Mouse (Mus musculus) megakaryocyte, embryonic 14.5 days (primary cell): ENCODE data around the gene Amdhd1. TPM values are rescaled to one million over a fixed set of nuclear protein-coding genes. Genes with fewer than 3 reads are reported as not detected.

ENCODE experiments used
- H3K27me3 ChIP-seq: replicated peaks from 2 replicates; pipeline ENCODE3; 2012; ENCODE audit warnings: inconsistent platforms
- H3K36me3 ChIP-seq: replicated peaks from 2 replicates; pipeline ENCODE3; 2012; ENCODE audit warnings: low read length, inconsistent platforms, mixed read lengths
- H3K4me1 ChIP-seq: 2 replicates; pipeline ENCODE4 v1.6.1; 2012; ENCODE audit warnings: inconsistent platforms
- H3K4me3 ChIP-seq: replicated peaks from 2 replicates; pipeline ENCODE3; 2012; ENCODE audit warnings: moderate library complexity, mild to moderate bottlenecking, inconsistent platforms
- H3K9me3 ChIP-seq: 2 replicates; pipeline ENCODE4 v1.6.1; 2012; ENCODE audit warnings: inconsistent platforms
- FLI1 ChIP-seq: IDR thresholded peaks from 2 replicates; pipeline ENCODE4 v1.6.1; 2012; ENCODE audit warnings: low read length, inconsistent platforms, mixed read lengths
- GATA1 ChIP-seq: IDR thresholded peaks from 3 replicates; pipeline ENCODE4 v1.6.1; 2012; ENCODE audit warnings: mixed read lengths, low read length, inconsistent platforms, borderline replicate concordance
- polyA plus RNA-seq: library from polyadenylated mRNA; stranded (reverse); fragments of >175 nt; gene quantifications from 2 replicates; pipeline ENCODE4 v1.2.3, GENCODE M21; 2012; ENCODE audit warnings: low replicate concordance; ENCODE audit not compliant: insufficient read depth

The Amdhd1 gene
- polyA plus RNA-seq: not detected in 2 replicates

- H3K9me3 ChIP-seq: no peaks in the 10 kb centered on the region
- H3K36me3 ChIP-seq: no peaks in the 10 kb centered on the region
- H3K4me1 ChIP-seq: peaks cover 20% of the 10 kb centered on the region
- H3K4me3 ChIP-seq: peak within 1 kb of the TSS; percentile 91
- TF ChIP-seq GATA1 (no peak), FLI1 (no peak)
- peaks cover 25% of the 10 kb centered on the region for H3K27me3 ChIP-seq
Measured at GRCm38 (mm10) chr10:93539775-93540430, at the start of gene Amdhd1. TSS of gene Amdhd1 (minus strand) at chr10:93540033.

GRCm38 (mm10) chr10:93589281-93589848 lies 49.5 kb upstream of the Amdhd1 start, which contains the start of gene Snrpf:
TSS of gene Snrpf (minus strand) at chr10:93589706.
- H3K4me1 ChIP-seq: peaks cover 23% of the 10 kb centered on the region
- peaks cover 33% of the 10 kb centered on the region for H3K36me3 ChIP-seq
- H3K27me3 ChIP-seq: no peaks in the 10 kb centered on the region
- no peaks in the 10 kb centered on the region for H3K9me3 ChIP-seq
- no peak for TF ChIP-seq FLI1
- TF ChIP-seq GATA1: no peak
- peak within 1 kb of the TSS; percentile 94 for H3K4me3 ChIP-seq

GRCm38 (mm10) chr10:93588796-93589195 lies 49.0 kb upstream of the Amdhd1 start:
- Histone ChIP-seq H3K4me1 (peaks cover 20% of the 10 kb centered on the region), H3K4me3 (peak overlapping the region; percentile 94), H3K27me3 (no peaks in the 10 kb centered on the region), H3K36me3 (peaks cover 37% of the 10 kb centered on the region), H3K9me3 (no peaks in the 10 kb centered on the region)
- no peak for TF ChIP-seq GATA1
- TF ChIP-seq FLI1: no peak

- Histone ChIP-seq H3K27me3 (no peaks in the 10 kb centered on the region), H3K4me3 (no peak overlapping the region), H3K36me3 (peaks cover 13% of the 10 kb centered on the region), H3K4me1 (peaks cover 6% of the 10 kb centered on the region), H3K9me3 (no peaks in the 10 kb centered on the region)
- no peak for TF ChIP-seq FLI1
- no peak for TF ChIP-seq GATA1
Measured at GRCm38 (mm10) chr10:93577271-93577886, 37.5 kb upstream of the Amdhd1 start.

GRCm38 (mm10) chr10:93575960-93576359 lies 36.1 kb upstream of the Amdhd1 start:
- TF ChIP-seq GATA1 (no peak), FLI1 (no peak)
- peaks cover 1% of the 10 kb centered on the region for H3K36me3 ChIP-seq

GRCm38 (mm10) chr10:93574966-93575365 lies 35.1 kb upstream of the Amdhd1 start:
- TF ChIP-seq FLI1 (no peak), GATA1 (no peak)
- H3K9me3 ChIP-seq: no peaks in the 10 kb centered on the region
- H3K27me3 ChIP-seq: no peaks in the 10 kb centered on the region
- no peak overlapping the region for H3K4me3 ChIP-seq
- no peaks in the 10 kb centered on the region for H3K36me3 ChIP-seq
- H3K4me1 ChIP-seq: peaks cover 8% of the 10 kb centered on the region

More at GRCm38 (mm10) chr10:93575960-93576359, 36.1 kb upstream of the Amdhd1 start:
- no peak overlapping the region for H3K4me3 ChIP-seq
- H3K9me3 ChIP-seq: no peaks in the 10 kb centered on the region
- no peaks in the 10 kb centered on the region for H3K27me3 ChIP-seq
- peaks cover 8% of the 10 kb centered on the region for H3K4me1 ChIP-seq

GRCm38 (mm10) chr10:93572209-93572608 lies 32.4 kb upstream of the Amdhd1 start:
- Histone ChIP-seq H3K36me3 (no peaks in the 10 kb centered on the region), H3K9me3 (no peaks in the 10 kb centered on the region), H3K4me1 (peaks cover 6% of the 10 kb centered on the region), H3K27me3 (peaks cover 5% of the 10 kb centered on the region), H3K4me3 (no peak overlapping the region)
- TF ChIP-seq FLI1 (no peak), GATA1 (no peak)

- Histone ChIP-seq H3K4me1 (peaks cover 4% of the 10 kb centered on the region), H3K36me3 (no peaks in the 10 kb centered on the region), H3K9me3 (no peaks in the 10 kb centered on the region), H3K4me3 (no peak overlapping the region), H3K27me3 (peaks cover 8% of the 10 kb centered on the region)
- TF ChIP-seq GATA1: no peak
- no peak for TF ChIP-seq FLI1
Measured at GRCm38 (mm10) chr10:93568671-93569070, 28.8 kb upstream of the Amdhd1 start.

GRCm38 (mm10) chr10:93567841-93568566 lies 28.2 kb upstream of the Amdhd1 start:
- peaks cover 8% of the 10 kb centered on the region for H3K27me3 ChIP-seq
- H3K36me3 ChIP-seq: no peaks in the 10 kb centered on the region
- no peaks in the 10 kb centered on the region for H3K9me3 ChIP-seq

More at GRCm38 (mm10) chr10:93567841-93568566, 28.2 kb upstream of the Amdhd1 start:
- peaks cover 4% of the 10 kb centered on the region for H3K4me1 ChIP-seq
- H3K4me3 ChIP-seq: no peak overlapping the region
- no peak for TF ChIP-seq GATA1
- TF ChIP-seq FLI1: no peak
